Mouse (Mus musculus) ES-E14 (cell line): Measurements from ENCODE around the gene Med18. TPM values are rescaled to one million over a fixed set of nuclear protein-coding genes. Genes with fewer than 3 reads are reported as not detected.
"Not testable (repeated sequence)": the region's sequence is repeated elsewhere in the genome, so short reads cannot be mapped to it uniquely, and the experiment has no call there.

Experiments
- DNase-seq: peaks from one replicate; pipeline ENCODE4 v3.0.0-alpha.2; 2013; ENCODE audit warnings: low read depth, low spot score
- H3K27ac ChIP-seq: 2 replicates; pipeline ENCODE4 v1.5.1; 2012; ENCODE audit warnings: low read depth, mild to moderate bottlenecking, low read length, moderate library complexity, mixed read lengths; ENCODE audit not compliant: poor library complexity, insufficient read depth, severe bottlenecking
- H3K36me3 ChIP-seq: 2 replicates; pipeline ENCODE4 v1.6.1; 2012; ENCODE audit warnings: mild to moderate bottlenecking, low read length, moderate library complexity, mixed read lengths; ENCODE audit not compliant: control insufficient read depth, poor library complexity, insufficient read depth, severe bottlenecking
- H3K4me1 ChIP-seq, 2 experiments: fragments of 150-350 bp in 1 of 2; sonication (generic) in 1 of 2; 2 replicates each; pipeline ENCODE4 v1.6.1; 2012; ENCODE audit warnings: low read length in 2 of 2, mild to moderate bottlenecking in 1 of 2, mixed read lengths in 1 of 2; ENCODE audit not compliant: control insufficient read depth in 2 of 2, insufficient read depth in 2 of 2, poor library complexity in 1 of 2
- H3K4me3 ChIP-seq, 2 experiments: fragments of 150-350 bp in 1 of 2; sonication (generic) in 1 of 2; 2 replicates each; pipeline ENCODE4 v1.5.1; 2012; ENCODE audit warnings: low read length in 2 of 2, low read depth in 1 of 2, mild to moderate bottlenecking in 1 of 2, mixed read lengths in 1 of 2; ENCODE audit not compliant: insufficient read depth in 1 of 2, poor library complexity in 1 of 2, severe bottlenecking in 1 of 2
- H3K9ac ChIP-seq: 2 replicates; pipeline ENCODE4 v1.6.1; 2012; ENCODE audit warnings: low read depth, mild to moderate bottlenecking, low read length, mixed read lengths; ENCODE audit not compliant: poor library complexity, insufficient read depth, severe bottlenecking
- H3K9me3 ChIP-seq: fragments of 150-350 bp; sonication (generic); 2 replicates; pipeline ENCODE4 v1.6.1; 2012; ENCODE audit warnings: low read depth, mild to moderate bottlenecking, low read length; ENCODE audit not compliant: control insufficient read depth, insufficient read depth
- CHD2 ChIP-seq: IDR thresholded peaks from 2 replicates; pipeline ENCODE4 v1.6.1; 2014; ENCODE audit warnings: mild to moderate bottlenecking, low read depth, low read length, inconsistent platforms
- HCFC1 ChIP-seq: IDR thresholded peaks from 2 replicates; pipeline ENCODE4 v1.6.1; 2012; ENCODE audit warnings: low read length, inconsistent platforms, borderline replicate concordance; ENCODE audit not compliant: insufficient read depth
- MAFK ChIP-seq: IDR thresholded peaks from 2 replicates; pipeline ENCODE4 v1.6.1; 2014; ENCODE audit warnings: mild to moderate bottlenecking, low read depth, low read length, inconsistent platforms; ENCODE audit not compliant: insufficient read depth
- ZC3H11A ChIP-seq: IDR thresholded peaks from 2 replicates; pipeline ENCODE4 v1.6.1; 2012; ENCODE audit warnings: low read depth, mild to moderate bottlenecking, inconsistent platforms, low read length, borderline replicate concordance
- ZNF384 ChIP-seq: IDR thresholded peaks from 2 replicates; pipeline ENCODE4 v1.6.1; 2012; ENCODE audit warnings: low read depth, low read length, inconsistent platforms
- in situ Hi-C, 2 experiments: fragments of 600-800 bp; cut with MboI; formaldehyde crosslinking; loops; one replicate each; pipeline ENCODE4 v1.15.1; 2025; ENCODE audit warnings: low sequenced_read_pairs in 2 of 2, inconsistent platforms in 1 of 2; ENCODE audit not compliant: unreplicated experiment in 2 of 2
- total RNA-seq: library from RNA; depleted of rRNA; stranded (reverse); fragments of 300-350 nt; gene quantifications from 2 replicates; pipeline ENCODE4 v1.2.3, GENCODE M21; 2012

The Med18 gene
- total RNA-seq, 1 experiment, result 32.8 TPM

- no peak overlapping the region for H3K9ac ChIP-seq
- no peak for DNase-seq
- H3K27ac ChIP-seq, result no peak overlapping the region
- in situ Hi-C loops, result no loop called here
- no peaks in the 10 kb centered on the region for H3K36me3 ChIP-seq
- H3K9me3 ChIP-seq, result no peaks in the 10 kb centered on the region
- TF ChIP-seq ZC3H11A (no peak), HCFC1 (no peak), ZNF384 (no peak), CHD2 (no peak), MAFK (no peak)
- peaks cover 0 to 7% of the 10 kb centered on the region in 2 experiments; a peak in 2 of 4 replicates for H3K4me1 ChIP-seq
- H3K4me3 ChIP-seq, result no peak overlapping the region
These were observed 21.1 kb upstream of the Med18 start for GRCm38 (mm10) chr4:132484820-132485219.

DNA sequence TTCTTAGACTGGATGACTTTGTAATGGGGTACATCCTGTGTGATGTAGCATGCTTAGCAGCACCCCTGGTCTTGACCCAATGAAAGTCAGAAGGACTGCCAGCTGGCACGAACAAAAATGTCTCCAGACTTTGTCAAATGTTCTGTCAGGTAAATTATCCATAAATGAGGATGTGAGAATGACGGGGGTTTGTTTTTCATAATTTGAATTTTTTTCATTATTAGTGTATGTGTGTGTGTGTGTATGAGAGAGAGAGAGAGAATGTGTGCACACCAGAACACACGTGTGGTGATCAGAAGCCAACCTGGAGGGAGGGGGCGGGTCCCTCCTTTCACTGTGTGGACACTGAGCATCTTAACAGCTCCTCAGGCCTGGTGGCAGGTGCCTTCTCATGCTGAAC lies 20.5 kb upstream of the Med18 start:
- H3K36me3 ChIP-seq, result no peaks in the 10 kb centered on the region
- H3K9me3 ChIP-seq, result no peaks in the 10 kb centered on the region
- H3K9ac ChIP-seq, result no peak overlapping the region
- peaks cover 0 to 7% of the 10 kb centered on the region in 2 experiments; a peak in 2 of 4 replicates for H3K4me1 ChIP-seq
- DNase-seq, result no peak
- in situ Hi-C loops, result no loop called here
- no peak overlapping the region for H3K27ac ChIP-seq
- TF ChIP-seq ZNF384, result no peak
- TF ChIP-seq ZC3H11A, result no peak
- no peak for TF ChIP-seq CHD2
- no peak for TF ChIP-seq HCFC1
- no peak for TF ChIP-seq MAFK
- no peak overlapping the region for H3K4me3 ChIP-seq

GRCm38 (mm10) chr4:132482956-132483608 lies 19.4 kb upstream of the Med18 start:
- in situ Hi-C loops, result no loop called here
- H3K27ac ChIP-seq, result no peak overlapping the region
- no peak overlapping the region for H3K9ac ChIP-seq
- H3K4me1 ChIP-seq, result peaks cover 0 to 8% of the 10 kb centered on the region in 2 experiments; a peak in 2 of 4 replicates
- no peak for TF ChIP-seq MAFK
- no peak for TF ChIP-seq HCFC1
- no peak for TF ChIP-seq ZC3H11A
- TF ChIP-seq ZNF384, result no peak
- TF ChIP-seq CHD2, result no peak
- no peak for DNase-seq
- no peaks in the 10 kb centered on the region for H3K36me3 ChIP-seq
- no peaks in the 10 kb centered on the region for H3K9me3 ChIP-seq
- H3K4me3 ChIP-seq, result no peak overlapping the region

DNA sequence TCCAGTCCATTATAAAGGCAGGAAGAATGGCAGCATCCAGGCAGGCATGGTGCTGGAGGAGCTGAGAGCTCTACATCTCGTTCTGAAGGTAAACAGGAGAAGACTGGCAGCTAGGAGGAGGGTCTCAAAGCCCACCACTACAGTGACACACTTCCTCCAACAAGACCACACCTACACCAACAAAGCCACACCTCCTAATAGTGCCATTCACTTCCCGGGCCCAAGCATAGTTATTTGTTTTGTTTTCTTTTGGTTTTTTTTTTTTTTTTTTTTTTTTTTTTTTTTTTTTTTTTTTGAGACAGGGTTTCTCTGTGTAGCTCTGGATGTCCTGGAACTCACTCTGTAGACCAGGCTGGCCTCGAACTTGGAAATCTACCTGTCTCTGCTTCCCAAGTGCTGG lies 18.4 kb upstream of the Med18 start:
- H3K9ac ChIP-seq, DNase-seq, H3K9me3 ChIP-seq, H3K4me3 ChIP-seq, H3K36me3 ChIP-seq, in situ Hi-C loops, H3K27ac ChIP-seq, H3K4me1 ChIP-seq: not testable (repeated sequence)
- peak; percentile 79 for TF ChIP-seq ZNF384

- H3K9ac ChIP-seq, result no peak overlapping the region
- no peaks in the 10 kb centered on the region for H3K9me3 ChIP-seq
- H3K4me1 ChIP-seq, result peaks cover 0 to 8% of the 10 kb centered on the region in 2 experiments; a peak in 1 of 4 replicates
- no peak for DNase-seq
- no peak overlapping the region for H3K4me3 ChIP-seq
- no peaks in the 10 kb centered on the region for H3K36me3 ChIP-seq
- H3K27ac ChIP-seq, result no peak overlapping the region
- in situ Hi-C loops, result no loop called here
- TF ChIP-seq HCFC1, result no peak
- no peak for TF ChIP-seq CHD2
- TF ChIP-seq ZNF384, result no peak
- no peak for TF ChIP-seq ZC3H11A
- no peak for TF ChIP-seq MAFK
These were observed 14.1 kb upstream of the Med18 start for GRCm38 (mm10) chr4:132477833-132478232.
